Mouse (Mus musculus): Measurements from ENCODE around the gene Klhl32.
"Not testable (repeated sequence)": the region's sequence is repeated elsewhere in the genome, so short reads cannot be mapped to it uniquely, and the experiment has no call there.

The Klhl32 gene

DNA sequence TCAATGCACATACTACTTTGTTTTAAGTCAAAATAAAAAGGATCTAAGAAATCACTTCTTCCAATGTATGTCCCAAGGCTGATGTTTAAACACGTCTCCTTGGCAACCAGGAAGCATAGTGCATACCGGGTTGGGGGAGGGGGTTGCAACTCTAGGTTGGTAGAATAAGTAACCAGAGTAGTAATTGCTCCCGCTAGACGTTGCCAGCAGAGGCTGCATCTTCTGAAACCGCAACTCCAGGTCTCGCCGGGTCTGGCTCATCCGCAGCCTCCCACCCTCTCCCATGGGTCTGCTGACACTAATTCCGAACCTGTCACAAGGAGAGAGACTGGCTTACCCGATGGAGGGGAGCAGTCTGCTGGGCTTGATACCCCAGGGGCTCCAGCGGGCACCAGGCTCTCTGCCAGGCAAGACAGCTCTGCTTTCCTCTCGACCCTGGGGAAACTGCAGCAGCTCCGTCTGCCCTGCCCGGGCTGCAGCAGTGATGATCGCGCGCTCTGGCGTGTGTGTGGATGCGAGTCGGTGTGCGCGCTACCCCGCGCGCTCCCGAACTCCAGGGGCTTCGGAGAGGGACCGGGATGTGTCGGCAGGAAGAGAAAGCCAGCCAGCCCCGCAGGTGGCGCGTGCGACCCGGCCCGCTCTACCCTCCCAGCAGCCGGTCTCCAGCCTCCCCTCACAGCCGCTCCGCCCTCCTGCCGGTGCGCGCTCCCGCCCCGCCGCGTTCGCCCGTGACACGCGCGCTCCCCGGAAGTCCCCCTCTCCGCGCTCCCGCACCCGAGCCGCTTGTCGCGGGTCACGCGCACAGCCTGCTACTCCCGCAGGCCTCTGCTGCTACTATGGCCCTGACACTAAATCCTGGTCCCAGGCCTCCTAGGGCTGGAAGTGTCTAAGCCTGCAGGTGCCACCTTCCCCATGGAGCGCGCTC is at the start of gene Klhl32:
TSS of gene Klhl32 (minus strand) at position 724 of the 925 bp plus-strand sequence.
- DNase-seq, result peak; percentile 5 to 19

DNA sequence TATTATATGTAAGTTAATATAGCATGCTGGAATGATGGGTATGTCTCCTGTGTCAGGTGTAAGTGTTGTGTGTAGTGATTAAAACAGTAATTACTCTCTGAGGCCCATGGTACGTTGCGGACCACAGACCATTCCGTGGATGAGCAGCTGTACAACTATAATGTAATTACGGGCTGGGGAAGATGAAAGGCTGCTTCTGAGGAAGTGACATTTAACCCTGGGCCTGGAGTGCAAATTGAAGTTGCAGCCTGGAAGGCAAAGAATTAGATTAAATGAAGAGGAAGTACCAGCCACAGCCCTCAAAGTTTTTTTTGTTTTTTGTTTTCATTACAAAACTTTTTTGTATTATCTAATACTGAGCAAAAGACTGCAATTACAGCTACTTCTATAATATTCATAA is 48.2 kb upstream of the Klhl32 start:
- DNase-seq, result no peak

DNA sequence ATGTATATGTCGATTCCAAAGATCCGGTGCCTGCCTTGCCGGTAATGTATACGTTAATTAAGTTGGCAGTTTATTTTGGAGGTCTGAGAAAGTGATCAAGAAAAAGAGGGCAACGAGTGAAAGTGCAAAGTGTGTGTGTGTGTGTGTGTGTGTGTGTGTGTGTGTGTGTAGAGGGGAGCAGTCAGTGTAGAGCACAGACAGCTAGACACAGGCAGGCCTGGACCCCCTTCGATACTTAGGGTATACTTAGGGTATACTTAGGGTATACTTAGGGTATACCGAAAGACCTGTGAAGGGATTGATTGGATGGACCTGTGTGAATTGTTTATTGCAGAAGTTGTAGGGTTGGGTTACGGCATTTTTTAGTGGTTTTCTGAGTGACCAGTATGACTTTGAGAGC is 47.7 kb upstream of the Klhl32 start:
- no peak for DNase-seq

DNA sequence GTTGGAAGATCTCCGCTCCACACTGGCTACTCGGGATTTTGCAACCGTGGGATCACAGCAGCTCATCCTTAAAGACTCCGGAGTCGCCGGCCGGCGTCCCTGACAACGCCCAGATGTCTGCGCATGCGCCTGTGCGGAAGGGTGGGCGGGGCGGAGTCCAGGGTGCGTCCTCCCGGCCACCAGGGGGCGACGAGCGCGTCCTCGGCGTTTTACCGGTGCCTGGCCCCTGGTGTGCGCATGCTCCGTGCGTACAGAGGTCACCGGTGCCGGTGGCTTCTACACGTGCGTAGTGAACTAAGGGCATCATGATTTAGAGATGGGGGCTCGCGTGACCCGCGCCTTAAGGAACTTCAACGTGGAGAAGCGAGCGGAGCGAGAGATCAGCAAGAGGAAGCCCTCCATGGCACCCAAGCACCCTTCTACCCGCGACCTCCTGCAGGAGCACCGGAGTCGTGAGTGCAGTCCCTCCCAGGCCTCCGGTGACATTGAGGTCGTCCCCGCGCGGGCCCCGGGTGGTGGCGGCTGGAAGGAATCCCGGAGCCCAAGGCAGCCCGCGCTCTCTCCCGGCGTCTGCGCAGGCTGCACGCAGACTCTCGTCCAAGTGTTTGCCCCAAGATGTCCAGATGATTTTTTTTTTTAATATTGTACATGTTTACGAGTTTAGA is 47.1 kb upstream of the Klhl32 start, which contains the start of gene Ndufaf4:
TSS of gene Ndufaf4 (plus strand) at position 233 of the 665 bp plus-strand sequence.
- DNase-seq, result peak; percentile 92 to 99

DNA sequence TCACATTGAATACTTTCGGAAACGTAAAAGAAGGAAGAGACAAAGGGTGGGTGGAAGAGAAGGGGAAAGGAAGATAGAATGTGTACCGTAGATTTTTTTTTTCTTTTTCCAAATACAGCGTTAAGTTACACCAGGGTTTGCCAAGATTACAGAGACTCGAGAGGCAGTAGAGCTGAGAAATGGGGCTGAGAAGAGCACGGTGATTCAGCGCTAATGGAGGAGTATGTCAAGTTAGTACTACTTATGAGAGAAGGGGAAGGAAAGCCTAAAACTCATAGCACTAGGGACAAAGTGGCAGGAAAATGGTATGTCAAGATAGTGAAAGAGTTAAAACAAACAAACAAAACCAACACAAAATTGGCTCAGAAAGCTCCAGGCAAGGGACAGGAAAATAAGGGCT is 46.4 kb upstream of the Klhl32 start:
- no peak for DNase-seq

DNA sequence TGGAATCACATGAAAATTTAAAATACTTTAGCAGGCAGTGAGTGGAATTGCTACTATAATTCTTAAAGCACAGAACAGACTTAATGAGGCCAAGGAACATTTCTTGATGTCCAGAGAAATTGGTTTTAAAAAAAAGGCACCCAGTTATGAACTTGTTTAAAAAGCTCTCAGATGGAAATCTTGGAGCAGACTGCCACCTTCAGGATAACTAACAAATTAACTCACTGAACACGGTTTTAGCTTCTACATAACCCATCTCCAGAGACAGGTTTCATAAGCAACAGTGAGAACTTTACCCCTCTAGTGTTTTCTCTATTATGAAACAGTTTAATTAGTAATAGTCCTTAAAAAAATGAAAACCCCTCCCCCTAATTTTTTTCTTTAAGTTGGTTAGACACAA is 45.9 kb upstream of the Klhl32 start:
- DNase-seq, result no peak

DNA sequence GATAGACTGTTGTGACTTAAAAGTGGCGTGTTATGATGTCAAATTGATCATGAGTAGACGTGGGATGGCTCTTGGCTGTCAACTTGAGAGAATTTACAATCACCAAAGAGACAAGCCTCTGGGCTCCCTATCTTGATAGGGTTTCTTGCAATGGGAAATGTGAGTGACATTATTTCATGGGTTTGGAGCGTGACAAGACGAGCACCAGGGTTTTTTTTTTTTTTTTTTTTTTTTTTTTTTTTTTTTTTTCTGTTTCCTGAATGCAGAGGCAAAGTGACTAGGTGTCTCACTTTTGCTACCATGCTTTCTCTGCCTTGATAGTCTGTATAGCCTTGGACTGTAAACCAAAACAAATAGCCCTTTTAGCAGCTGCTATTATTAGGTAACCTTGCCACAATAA is 43.7 kb upstream of the Klhl32 start:
- no peak for DNase-seq

DNA sequence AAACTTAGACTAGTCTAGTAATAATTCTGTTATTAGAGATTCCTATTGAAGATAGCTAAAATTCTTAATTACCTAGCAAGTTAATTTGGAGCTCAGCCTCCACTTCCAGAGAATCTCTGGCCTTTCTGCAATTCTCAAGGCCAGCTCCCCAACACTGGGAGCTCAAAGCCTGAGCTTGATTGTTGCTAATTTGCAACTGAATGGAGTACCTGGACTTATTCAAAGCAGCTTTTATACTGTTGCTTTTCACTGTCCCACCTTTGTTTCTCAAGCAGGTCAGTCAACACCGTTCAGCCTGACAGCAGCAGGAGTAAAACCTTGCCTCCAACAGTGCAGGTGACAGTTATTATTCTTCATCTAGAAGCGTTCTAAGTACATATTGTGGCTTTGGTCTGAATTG is 41.4 kb upstream of the Klhl32 start:
- DNase-seq, result not testable (repeated sequence)

DNA sequence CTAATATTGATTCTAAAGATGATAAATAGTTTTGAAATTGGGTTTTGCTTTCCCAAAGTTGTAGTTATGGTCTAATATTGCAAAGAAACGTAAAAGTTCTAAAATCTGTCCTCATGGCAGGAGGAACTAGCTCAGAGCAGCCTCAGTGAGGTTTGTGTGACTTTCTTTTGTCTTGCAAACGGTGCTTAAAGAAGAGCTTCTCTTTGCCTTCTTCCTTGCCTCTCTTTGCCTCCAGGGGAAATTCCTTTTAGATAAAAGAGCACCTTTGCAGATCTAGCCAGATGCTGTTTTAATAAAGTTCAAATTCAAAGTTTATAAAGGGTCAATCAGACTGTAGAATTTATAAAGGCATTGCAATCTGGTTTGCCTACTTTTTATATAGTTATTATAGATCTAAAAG is 38.5 kb upstream of the Klhl32 start:
- not testable (repeated sequence) for DNase-seq

DNA sequence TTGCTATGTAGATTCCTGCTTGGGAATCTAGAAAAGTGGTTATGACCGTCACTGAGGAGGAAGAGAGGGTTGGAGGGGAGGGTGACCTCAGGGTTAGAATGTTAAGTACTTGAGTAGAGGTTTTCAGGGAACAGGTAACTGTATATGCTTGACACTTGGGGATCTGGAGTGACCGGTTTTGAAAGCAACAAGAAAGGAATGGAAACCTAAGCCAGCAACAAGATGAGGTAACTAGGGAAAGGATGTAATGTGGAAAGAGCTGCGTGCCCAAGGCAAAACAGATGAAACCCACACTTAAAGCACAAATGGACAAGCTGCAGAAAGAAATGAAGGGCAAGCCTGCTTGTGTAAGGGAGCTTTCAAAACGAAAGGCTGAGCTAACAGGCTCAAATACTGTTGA is 18.3 kb upstream of the Klhl32 start:
- no peak for DNase-seq

DNA sequence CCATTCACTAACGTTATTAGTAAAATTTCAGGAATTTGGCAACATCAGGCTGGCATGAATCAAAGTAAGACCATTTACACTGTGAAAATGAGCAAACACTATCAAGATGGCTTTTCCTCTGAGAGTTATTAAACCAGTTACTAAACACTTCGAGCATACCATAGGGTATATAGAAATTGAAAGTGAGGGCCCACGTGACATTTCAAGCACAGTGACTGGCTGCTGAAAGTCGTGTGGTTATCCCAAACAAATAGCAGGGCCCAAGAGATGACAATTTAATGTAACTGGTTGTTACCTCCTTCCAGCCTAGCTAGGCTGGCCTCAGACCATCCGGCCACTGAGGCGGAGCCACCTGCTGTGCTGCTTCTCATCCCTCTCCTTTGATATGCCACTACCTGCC is 14.8 kb upstream of the Klhl32 start:
- DNase-seq, result no peak

DNA sequence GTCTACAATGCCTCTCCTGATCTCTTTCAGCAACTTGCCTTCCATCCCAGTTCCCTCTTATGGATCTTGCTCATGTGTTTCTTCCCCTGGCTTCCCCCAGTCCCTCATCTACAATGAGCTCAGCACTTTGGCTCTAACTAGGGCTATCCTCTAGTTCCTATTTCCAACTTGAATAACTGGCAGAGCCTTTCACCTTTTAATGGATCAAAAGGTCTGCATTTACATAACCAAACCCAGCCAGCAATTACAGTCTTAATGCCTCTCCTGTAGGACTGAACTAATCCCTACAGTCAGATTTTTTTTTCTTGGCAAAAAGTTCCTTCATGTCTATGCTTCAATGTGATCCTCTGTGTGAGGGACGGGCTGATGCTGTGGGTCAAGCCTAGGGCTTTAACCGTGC is 3.5 kb downstream of the Klhl32 start:
- DNase-seq, result no peak

DNA sequence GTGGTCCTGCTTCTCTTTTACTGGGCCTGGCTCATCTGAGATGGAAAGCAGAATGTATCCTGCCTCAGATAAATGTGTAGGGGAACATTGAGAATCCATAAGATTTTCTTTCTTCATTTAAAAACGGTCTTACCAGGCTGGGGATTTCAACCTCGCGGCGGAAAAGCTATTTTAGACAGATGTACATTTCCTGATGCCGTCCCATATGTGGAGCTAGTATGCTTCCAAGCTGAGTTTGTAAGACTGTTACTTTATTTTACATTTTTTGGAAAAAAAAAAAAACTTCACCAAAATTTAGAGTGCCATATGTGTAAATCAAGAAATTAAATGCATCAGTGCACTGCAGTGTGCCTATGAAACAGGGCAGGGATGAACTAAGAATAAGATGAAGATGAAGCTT is 5.4 kb downstream of the Klhl32 start:
- no peak for DNase-seq

DNA sequence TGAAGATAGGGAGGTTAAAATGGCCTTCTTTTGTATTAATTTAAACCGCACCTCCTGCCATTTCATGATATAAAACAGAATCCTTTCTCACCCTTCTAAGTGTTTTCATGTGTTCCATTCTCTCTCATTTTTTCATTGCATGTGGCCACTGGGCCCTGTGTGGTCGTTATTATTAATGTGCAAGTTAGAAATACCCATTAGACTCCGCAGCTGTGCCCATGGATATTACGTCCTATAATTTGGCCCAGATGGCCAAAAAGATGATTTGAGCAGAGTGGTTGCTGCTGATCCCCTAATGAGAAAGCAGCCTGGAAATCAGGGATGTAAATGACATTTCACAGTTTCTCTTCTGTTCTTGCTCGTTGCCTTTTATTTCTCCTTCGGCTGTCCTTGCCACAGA is 12.4 kb downstream of the Klhl32 start:
- DNase-seq, result no peak

DNA sequence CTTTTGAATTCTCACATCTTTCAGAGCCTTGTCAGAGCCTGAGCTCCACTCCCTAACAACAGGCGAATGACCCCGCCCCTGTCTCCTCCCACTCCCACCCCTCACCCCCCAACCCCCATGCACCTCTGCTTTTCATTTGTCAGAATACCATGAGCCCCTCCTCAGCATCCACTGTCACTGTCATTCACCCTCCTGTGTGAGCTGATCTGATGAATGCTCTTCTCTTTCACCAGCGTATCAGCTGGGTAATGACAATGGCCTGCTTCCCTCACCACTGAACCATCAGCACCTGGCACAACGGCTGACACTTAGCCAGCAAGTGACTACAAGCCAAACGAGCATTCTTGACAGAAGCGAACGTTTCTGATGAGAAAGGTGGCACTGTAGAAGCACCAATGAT is 15.4 kb downstream of the Klhl32 start:
- DNase-seq, result no peak

DNA sequence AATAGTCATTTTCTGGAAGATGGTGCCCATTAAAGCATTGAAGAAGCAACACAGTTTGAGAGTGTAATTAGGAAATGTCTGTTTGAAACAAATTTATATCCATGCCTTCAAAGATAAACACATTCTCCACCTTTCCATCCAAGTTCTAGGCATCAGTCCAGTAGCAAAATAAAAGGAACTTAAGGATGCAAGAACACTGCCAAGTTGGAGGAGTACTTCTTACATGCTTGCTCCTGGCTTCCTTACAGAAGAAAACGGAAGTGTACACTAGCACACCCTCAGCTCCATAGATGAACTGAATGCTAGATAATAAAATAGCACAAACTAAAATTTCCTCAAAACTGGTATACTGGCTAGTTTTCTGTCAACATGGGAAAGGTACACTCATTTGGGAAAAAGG is 42.6 kb downstream of the Klhl32 start:
- no peak for DNase-seq

DNA sequence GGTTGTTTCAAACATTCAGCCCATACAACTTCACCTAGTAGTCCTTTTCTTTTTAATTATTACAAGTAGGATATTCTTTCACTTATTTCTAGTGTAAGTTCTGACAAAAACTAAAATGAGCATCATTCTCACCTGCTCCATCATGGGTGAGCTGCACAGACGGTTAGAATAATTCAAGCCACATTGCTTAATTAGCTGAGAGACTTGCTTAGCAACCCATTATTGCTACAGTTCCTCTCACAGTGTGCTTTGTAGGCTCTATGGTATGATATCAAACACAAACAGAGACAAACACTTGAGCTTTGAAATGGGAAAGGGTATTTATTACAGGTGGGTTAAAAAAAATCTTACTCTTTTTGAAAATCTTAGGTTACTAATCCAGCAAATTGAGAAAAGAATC is 49.0 kb downstream of the Klhl32 start:
- DNase-seq, result no peak

DNA sequence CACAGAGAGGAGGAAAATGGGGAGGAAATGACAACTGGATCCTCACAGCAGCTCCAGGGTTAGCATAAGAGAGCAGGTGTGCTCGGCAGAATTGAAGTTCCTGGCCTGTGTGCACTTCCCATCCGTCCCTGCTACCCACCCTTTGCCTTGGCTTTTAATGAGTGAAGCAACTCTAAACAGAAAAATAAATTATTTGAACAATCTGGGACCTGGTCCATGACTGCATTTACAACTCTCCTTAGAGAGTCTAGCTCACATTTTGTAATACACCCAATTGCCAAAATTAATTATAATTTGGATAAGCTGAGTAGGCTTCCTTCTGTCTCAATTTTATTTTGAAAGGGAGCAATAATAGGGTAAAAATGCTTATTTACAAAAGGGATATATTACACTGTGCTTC is 49.6 kb downstream of the Klhl32 start:
- no peak for DNase-seq

DNA sequence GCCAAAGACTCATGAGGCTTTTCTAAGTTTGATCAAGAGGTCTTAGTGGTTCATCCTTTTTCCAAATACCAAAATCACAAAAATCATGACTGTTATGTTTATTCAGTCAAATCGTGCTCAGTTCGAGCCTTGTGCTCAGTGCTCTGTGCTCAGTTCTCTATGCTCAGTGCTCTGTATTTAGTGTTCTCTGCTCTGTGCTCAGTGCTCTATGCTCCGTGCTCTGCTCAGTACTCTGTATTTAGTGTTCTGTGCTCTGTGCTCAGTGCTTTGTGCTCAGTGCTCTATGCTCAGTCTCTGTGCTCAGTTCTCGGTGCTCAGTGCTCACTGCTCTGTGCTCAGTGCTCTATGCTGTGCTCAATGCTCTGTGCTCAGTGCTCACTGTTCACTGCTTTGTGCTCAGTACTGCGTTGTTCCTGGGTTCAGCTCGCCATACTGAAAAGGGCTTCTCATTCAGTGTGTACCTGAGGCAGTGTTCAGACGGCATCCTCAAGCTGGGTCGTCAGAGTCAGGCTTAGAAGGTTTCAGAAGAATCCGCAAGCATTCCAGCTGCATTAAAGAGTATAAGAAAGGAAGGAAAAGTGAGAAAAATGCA is 50.5 kb downstream of the Klhl32 start:
- DNase-seq, result no peak

DNA sequence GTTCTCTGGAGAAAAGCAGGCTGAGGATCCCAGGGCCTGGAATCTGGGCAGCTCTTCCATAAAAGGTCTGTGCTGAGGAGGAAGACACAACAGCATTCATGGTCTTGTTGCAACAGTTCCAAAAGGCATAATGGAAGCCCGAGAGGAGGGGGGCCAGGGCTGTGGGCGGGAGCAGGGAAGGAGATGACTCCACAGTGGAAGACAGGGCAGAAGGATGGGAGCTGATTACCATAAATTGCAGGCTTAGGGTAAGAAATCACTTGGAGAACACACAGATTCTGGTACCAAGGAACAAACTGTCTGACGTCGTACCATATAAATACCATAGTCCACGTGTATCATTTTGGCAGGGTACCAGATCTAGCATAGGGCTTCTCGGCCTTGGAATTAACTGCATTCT is 51.9 kb downstream of the Klhl32 start:
- DNase-seq, result no peak

DNA sequence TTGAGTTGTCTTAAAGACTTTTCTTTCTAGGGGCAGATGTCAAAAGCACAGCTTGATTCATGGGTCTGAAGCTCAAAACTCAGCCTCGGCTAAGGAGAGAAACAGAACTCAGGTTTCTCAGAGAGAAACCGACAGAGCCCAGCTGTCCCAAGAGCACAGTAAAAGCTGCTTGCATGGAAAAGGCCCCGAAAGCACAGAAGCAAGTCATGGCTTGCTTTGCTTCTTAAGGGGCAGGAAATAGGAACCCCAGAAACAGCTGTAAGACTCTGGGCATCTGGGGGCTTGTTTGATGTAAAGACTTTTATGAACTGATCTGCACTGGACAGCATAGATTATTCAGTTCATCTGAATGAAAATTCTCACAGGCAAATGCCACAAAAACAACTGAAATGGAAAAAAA is 53.1 kb downstream of the Klhl32 start:
- DNase-seq, result no peak

DNA sequence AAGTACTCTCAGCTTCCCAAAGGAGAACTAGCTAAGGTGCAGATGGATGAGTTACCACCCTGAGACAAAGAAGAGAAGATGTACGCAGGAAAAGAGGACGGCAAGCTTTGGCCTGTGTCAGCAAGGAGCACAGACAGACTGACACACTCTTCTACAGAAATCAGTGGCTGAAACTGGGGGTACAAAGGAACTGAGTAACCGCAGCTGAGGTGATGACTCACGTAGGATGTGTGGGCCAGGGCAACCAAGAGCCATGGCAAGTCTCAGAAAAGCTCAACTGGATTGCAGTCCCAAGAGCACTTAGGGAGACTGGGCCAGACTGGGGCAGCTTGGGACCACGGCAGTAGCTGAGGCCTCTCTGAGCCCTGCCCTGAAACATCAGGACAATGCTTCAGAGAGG is 53.6 kb downstream of the Klhl32 start:
- DNase-seq, result no peak

DNA sequence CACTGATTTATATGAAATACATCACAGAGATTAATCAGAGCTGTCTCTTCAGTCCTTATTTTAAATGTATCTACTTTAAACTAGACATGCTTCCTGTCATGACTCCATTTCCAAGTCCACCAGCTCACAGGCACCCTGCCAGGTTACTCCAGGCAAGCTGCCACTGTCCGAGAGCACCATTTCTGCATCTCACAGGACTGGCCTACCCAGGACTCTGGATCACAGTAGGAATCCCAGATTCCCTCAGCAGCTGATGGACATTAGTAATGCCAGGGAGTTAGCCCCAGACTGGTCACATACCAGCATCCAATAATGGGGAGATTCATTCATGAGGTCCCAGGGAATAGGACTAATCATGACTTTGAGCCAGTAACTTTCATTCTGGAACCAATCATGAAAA is 54.7 kb downstream of the Klhl32 start:
- DNase-seq, result no peak

DNA sequence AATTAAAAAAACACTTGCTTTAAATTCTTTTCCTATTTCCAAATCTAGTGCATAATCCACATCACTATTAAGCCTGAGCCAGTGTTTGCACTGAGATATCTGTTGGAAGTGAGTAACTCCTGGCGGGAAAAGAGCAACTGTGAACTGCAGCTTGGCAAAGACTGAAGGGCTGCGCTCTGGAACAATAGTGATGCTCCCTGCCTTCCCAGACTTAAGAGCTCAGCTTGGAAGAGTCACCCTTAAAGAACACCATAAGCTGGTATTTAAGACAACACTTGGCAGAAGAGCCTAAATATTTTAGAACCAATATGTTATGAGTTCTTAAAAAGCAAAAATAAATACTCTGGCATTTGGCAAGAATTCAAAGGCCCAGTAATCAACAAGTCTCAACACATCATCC is 55.7 kb downstream of the Klhl32 start:
- no peak for DNase-seq
